Mouse (Mus musculus) limb, embryonic 13.5 days (tissue): ENCODE data around the gene Dusp13. TPM values are rescaled to one million over a fixed set of nuclear protein-coding genes. Genes with fewer than 3 reads are reported as not detected.

Experiments used
- ATAC-seq: fragments of 200-750 bp; cut with Nextera tagmentation; 2 replicates; pipeline ENCODE4 v1.8.0; 2017; ENCODE audit warnings: low read depth, moderate number of reproducible peaks, moderate TSS enrichment; ENCODE audit not compliant: low FRiP score
- H3K27ac ChIP-seq: fragments of 300-500 bp; sonication (generic); 2 replicates; pipeline ENCODE4 v1.5.1; 2015; ENCODE audit warnings: inconsistent platforms, mild to moderate bottlenecking, moderate library complexity
- H3K27me3 ChIP-seq: fragments of 300-500 bp; sonication (generic); 2 replicates; pipeline ENCODE4 v1.6.1; 2015; ENCODE audit warnings: mild to moderate bottlenecking, inconsistent platforms
- H3K36me3 ChIP-seq: fragments of 300-500 bp; sonication (generic); 2 replicates; pipeline ENCODE4 v1.6.1; 2015; ENCODE audit warnings: inconsistent platforms, mild to moderate bottlenecking, moderate library complexity
- H3K4me1 ChIP-seq: fragments of 300-500 bp; sonication (generic); 2 replicates; pipeline ENCODE4 v1.6.1; 2015; ENCODE audit warnings: inconsistent platforms
- H3K4me2 ChIP-seq: fragments of 300-500 bp; sonication (generic); replicated peaks from 2 replicates; pipeline ENCODE4 v1.6.1; 2015; ENCODE audit warnings: inconsistent platforms, mild to moderate bottlenecking, moderate library complexity
- H3K4me3 ChIP-seq: fragments of 300-500 bp; sonication (generic); 2 replicates; pipeline ENCODE4 v1.5.1; 2015; ENCODE audit warnings: moderate library complexity, mild to moderate bottlenecking, inconsistent platforms
- H3K9ac ChIP-seq: fragments of 300-500 bp; sonication (generic); 2 replicates; pipeline ENCODE4 v1.6.1; 2015; ENCODE audit warnings: mild to moderate bottlenecking, inconsistent platforms
- H3K9me3 ChIP-seq: fragments of 300-500 bp; sonication (generic); 2 replicates; pipeline ENCODE4 v1.6.1; 2016; ENCODE audit warnings: inconsistent platforms
- WGBS: fragments of 180-500 bp; shearing (Covaris S2); methylation state at CpG from one replicate; pipeline ENCODE4 v1.1.7; 2015; 5-methylcytosine and 5-hydroxymethylcytosine counted together
- polyA plus RNA-seq: library from polyadenylated mRNA; unstranded; fragments of >200 nt; fragmentation: Nextera tagmentation; extraction: Ambion mirVana; gene quantifications from 2 replicates; pipeline ENCODE4 v1.2.1, GENCODE M21; 2015

The Dusp13 gene
- polyA plus RNA-seq, 1 experiment from 2014 or later, result 0.46 TPM

DNA sequence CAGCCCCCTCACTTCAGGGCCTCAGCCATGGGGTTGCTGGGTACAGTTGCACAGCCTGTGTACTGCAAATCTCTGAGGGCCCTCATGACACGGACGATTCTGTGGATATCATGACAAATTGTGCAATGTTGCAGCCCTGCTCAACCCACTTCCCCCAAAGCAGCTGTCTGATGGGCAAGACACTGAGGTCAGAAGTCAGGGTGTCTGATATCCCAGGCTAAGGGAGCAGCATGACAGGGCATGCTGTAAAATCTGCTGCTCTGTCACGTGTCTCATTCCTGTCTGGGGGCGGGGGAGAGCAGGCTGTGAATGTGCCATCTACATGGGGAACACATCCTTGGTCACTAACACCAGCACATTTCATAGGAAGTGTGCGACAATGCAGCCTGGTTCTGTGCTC, 5.8 kb downstream of the Dusp13 start:
- H3K27me3 ChIP-seq, result peaks cover 5% of the 10 kb centered on the region; the same call in 1 of the 2 replicates
- H3K27ac ChIP-seq, result no peak overlapping the region
- WGBS, result 60% methylated on average over 5 of the region's 5 CpGs
- no peaks in the 10 kb centered on the region for H3K9me3 ChIP-seq
- no peak overlapping the region for H3K9ac ChIP-seq
- no peak for ATAC-seq
- no peak overlapping the region for H3K4me3 ChIP-seq
- peaks cover 10% of the 10 kb centered on the region for H3K4me1 ChIP-seq
- H3K36me3 ChIP-seq, result no peaks in the 10 kb centered on the region
- H3K4me2 ChIP-seq, result no peak overlapping the region

DNA sequence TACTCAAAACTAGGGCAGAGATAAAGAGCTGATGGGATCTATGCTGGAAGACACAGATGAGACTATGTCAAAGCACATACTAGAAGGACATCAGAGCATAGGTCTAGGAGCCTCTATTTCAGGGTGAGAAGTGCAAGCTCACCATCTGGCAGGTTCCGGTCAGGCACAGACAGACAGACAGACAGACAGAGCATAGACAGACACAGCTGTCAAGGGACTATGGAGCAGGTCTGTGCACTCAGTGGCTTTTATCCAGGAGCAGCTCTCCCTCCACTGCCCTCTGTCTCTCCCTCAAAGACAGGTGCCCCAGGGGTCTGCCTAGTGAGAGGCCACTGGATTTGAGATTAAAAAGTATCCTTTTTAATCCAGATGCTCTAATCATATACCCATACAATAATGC, 6.8 kb downstream of the Dusp13 start:
- Histone ChIP-seq H3K9ac (no peak overlapping the region), H3K9me3 (no peaks in the 10 kb centered on the region), H3K4me1 (peaks cover 10% of the 10 kb centered on the region), H3K4me3 (no peak overlapping the region), H3K27me3 (peaks cover 5% of the 10 kb centered on the region; the same call in 1 of the 2 replicates), H3K27ac (no peak overlapping the region), H3K36me3 (no peaks in the 10 kb centered on the region), H3K4me2 (no peak overlapping the region)
- 88% methylated on average over 1 of the region's 1 CpGs for WGBS
- ATAC-seq, result no peak

DNA sequence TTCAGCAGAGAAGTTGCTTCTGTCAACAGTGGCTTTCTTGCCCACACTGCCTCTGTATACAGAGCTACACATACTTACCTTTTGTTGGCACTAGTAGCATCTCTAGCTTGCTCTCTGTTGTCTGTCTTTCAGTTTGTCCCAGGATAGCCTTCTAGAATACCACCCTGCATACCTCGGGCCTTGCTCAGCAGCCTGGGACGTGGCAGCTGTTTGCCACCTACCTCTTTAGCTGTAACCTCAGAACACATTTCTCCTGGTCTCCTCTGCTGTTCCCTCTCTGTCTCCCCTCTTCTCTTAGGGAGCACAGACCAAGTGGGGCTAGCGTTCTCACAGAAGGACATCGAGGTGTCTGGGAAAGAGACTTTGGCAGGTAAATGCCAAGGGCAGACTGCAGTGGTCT, 8.5 kb downstream of the Dusp13 start:
- ATAC-seq, result no peak
- Histone ChIP-seq H3K9me3 (no peaks in the 10 kb centered on the region), H3K27me3 (peaks cover 5% of the 10 kb centered on the region; the same call in 1 of the 2 replicates), H3K27ac (no peak overlapping the region), H3K36me3 (no peaks in the 10 kb centered on the region), H3K9ac (peak overlapping the region; percentile 15; the same call in 1 of the 2 replicates), H3K4me3 (no peak overlapping the region), H3K4me2 (no peak overlapping the region), H3K4me1 (peaks cover 10% of the 10 kb centered on the region)
- WGBS, result 86% methylated on average over 4 of the region's 4 CpGs

DNA sequence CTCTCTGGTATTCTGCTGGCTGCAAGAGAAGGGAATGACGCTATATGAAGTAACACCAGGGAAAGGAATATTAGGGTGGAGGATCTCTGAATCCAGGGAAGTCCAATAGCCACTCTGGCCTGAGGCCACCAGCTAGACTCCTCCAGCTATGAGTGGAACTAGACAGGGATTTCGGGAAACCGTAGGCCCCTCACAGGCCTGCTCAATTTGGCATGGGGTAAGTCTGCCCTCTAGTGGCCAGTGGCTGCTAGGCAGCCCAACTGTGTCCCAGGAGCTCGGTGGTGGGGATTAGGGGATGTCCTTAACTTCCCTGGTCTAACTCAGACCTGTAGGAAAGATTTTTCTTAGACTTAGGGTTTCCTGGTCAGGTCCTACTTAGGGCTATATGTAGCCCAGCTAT, 9.2 kb downstream of the Dusp13 start:
- Histone ChIP-seq H3K9me3 (no peaks in the 10 kb centered on the region), H3K9ac (0 out of 2 replicates have a peak overlapping the region, but pooled peaks have one; percentile 35), H3K4me3 (no peak overlapping the region), H3K36me3 (no peaks in the 10 kb centered on the region), H3K27ac (no peak overlapping the region), H3K4me1 (peaks cover 10% of the 10 kb centered on the region), H3K4me2 (no peak overlapping the region), H3K27me3 (peaks cover 5% of the 10 kb centered on the region; the same call in 1 of the 2 replicates)
- ATAC-seq, result peak; percentile 83
- WGBS, result 12% methylated on average over 4 of the region's 4 CpGs

DNA sequence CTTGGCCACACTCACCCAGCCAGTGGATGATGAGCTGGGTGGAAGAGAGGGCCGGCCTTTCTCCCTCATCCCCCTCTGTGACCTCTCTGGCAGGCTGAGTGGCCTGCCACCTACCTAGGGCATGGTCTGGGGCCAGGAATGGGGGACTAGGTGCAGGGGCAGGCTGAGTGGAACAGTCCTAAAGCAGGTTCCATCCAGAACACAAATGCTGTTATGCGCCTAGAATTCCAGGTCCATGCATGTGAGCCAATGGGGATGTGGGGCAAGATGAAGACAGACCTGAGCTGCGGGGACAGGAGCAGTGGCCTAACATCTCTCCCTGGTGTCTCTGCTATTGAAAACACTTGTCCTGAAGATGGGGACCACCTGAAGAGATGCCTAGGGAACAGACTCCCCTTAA, 9.7 kb downstream of the Dusp13 start:
- no peak overlapping the region for H3K4me2 ChIP-seq
- 91% methylated on average over 3 of the region's 3 CpGs for WGBS
- no peak overlapping the region for H3K27ac ChIP-seq
- H3K27me3 ChIP-seq, result peaks cover 5% of the 10 kb centered on the region; the same call in 1 of the 2 replicates
- ATAC-seq, result no peak; the same call in 1 of the 2 replicates
- H3K9me3 ChIP-seq, result no peaks in the 10 kb centered on the region
- no peaks in the 10 kb centered on the region for H3K36me3 ChIP-seq
- H3K9ac ChIP-seq, result 0 out of 2 replicates have a peak overlapping the region, but pooled peaks have one; percentile 35
- no peak overlapping the region for H3K4me3 ChIP-seq
- peaks cover 11% of the 10 kb centered on the region for H3K4me1 ChIP-seq

DNA sequence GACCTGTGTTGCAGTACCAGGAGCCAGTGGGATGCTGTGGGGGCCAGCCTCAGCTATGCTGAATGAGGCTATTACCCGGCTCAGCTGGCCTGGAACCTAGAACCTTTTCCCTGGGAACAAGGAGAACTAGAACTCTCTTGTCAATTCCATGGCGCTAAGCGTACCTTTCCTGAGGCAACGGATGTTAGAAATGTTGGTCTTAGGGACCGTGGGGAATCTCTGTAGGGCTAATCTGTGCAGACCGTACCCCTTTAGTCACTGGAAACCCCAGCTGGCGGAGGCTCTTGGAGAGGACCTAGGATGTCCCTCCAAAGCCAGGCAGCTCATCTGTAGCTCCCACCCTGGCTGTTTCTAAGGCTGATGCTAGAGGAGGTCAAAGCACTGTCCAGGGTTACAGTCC, 10.6 kb downstream of the Dusp13 start:
- Histone ChIP-seq H3K4me1 (peaks cover 14% of the 10 kb centered on the region), H3K9ac (no peak overlapping the region), H3K27ac (no peak overlapping the region), H3K36me3 (no peaks in the 10 kb centered on the region), H3K4me2 (no peak overlapping the region), H3K27me3 (peaks cover 5% of the 10 kb centered on the region; the same call in 1 of the 2 replicates), H3K4me3 (no peak overlapping the region), H3K9me3 (no peaks in the 10 kb centered on the region)
- no peak for ATAC-seq
- WGBS, result 89% methylated on average over 7 of the region's 7 CpGs

DNA sequence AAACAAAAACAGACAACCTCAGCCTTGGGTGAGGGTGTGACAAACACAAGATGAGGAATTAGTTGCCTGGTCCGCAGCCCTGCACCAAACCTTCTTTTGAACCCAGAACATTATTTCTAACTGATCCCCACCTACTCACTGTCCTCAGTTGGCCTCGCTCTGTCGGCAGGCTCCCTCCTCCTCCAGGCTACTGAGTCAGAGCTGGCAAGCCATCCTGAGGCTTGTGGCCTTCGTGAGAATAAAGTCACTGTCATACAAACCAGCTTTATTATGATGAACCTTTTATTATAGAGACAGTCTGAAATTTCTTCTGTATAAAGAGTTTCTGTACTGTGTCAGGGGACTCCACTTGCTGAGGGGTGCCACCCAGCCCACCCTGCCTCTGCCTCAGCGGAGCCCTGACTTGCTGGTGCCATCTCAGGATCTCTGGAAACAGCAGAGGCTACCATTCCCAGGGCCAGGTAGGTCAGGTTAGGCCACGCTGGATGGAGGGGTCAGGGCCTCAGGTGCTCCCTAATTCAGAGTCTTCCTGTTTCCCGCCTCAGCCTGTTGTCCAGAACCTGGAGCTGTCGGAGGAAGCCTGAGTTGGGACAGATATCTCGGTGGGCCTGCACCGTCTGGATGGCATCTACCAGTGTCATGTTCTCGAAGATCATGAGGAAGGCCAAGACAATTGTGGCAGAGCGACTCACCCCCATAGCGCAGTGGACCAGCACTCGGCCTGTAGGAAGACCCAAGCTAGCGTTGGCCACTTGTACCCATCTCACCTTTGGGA, 17.7 kb downstream of the Dusp13 start:
- 93% methylated on average over 15 of the region's 15 CpGs for WGBS
- H3K27ac ChIP-seq, result no peak overlapping the region
- no peak overlapping the region for H3K9ac ChIP-seq
- H3K27me3 ChIP-seq, result no peaks in the 10 kb centered on the region
- H3K9me3 ChIP-seq, result 0 out of 2 replicates have a peak, but pooled peaks cover 7% of the 10 kb centered on the region
- H3K4me2 ChIP-seq, result no peak overlapping the region
- H3K4me3 ChIP-seq, result no peak overlapping the region
- ATAC-seq, result no peak
- H3K4me1 ChIP-seq, result peaks cover 5% of the 10 kb centered on the region
- H3K36me3 ChIP-seq, result no peaks in the 10 kb centered on the region

DNA sequence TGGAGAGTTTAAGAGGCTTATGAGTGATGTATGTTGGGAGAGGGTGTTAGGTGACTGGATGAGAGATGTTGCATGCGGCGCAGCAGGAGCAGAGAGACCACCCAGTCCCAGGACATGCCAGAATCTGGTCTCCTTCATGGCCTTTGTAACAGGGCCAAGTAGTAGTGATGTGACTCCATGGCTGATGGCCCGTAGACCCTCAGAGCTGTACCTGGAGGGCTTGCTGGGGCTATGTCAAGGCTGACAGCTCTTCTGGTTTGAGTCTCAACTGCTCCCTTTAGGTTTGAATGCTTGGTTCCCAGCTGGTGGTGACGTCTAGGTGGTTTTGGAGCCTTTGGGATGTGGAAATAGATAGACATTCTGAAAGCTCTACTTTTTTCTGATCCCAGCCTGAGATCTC, 21.0 kb downstream of the Dusp13 start:
- H3K4me2 ChIP-seq, result no peak overlapping the region
- 92% methylated on average over 4 of the region's 4 CpGs for WGBS
- no peaks in the 10 kb centered on the region for H3K4me1 ChIP-seq
- no peak overlapping the region for H3K27ac ChIP-seq
- no peaks in the 10 kb centered on the region for H3K27me3 ChIP-seq
- H3K36me3 ChIP-seq, result no peaks in the 10 kb centered on the region
- no peak overlapping the region for H3K9ac ChIP-seq
- H3K9me3 ChIP-seq, result 0 out of 2 replicates have a peak, but pooled peaks cover 7% of the 10 kb centered on the region
- no peak for ATAC-seq
- no peak overlapping the region for H3K4me3 ChIP-seq

DNA sequence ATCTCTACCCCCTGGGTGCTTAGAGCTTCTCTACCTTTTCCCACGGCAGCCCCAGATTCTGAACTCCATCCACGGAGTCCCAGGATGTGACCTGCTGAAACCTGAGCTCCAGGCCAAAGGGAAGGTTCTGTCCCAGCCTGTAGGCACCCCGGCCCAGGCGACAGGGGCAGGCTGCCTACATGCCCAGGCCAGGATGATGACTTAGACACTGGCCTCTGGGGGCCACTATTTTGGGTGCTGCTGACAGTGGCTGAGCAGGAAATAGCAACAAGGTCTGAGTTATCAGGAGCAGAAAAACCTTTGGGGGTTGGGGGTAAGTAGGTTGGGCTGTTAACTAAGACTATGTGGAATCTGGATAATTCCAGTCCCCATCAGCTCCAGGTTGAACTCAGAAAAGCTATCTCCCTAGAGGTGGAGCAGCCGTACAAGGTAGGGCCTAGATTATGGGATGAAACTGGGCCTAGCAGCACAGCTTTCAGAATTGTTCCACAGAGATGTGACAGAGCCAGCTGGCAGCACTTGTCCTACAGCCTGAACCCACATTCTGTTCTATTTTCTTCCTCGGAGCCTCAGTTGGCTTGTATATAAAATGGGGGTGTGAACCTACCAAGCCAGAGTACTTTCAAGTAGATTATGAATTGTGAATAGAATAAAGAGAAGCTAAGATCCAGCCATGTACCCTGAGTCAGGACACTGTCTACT, 21.8 kb downstream of the Dusp13 start:
- H3K9me3 ChIP-seq, result 0 out of 2 replicates have a peak, but pooled peaks cover 7% of the 10 kb centered on the region
- H3K27me3 ChIP-seq, result no peaks in the 10 kb centered on the region
- no peak overlapping the region for H3K27ac ChIP-seq
- H3K9ac ChIP-seq, result no peak overlapping the region
- no peak overlapping the region for H3K4me2 ChIP-seq
- ATAC-seq, result no peak
- WGBS, result 65% methylated on average over 6 of the region's 6 CpGs
- H3K4me3 ChIP-seq, result no peak overlapping the region
- no peaks in the 10 kb centered on the region for H3K36me3 ChIP-seq
- H3K4me1 ChIP-seq, result no peaks in the 10 kb centered on the region

DNA sequence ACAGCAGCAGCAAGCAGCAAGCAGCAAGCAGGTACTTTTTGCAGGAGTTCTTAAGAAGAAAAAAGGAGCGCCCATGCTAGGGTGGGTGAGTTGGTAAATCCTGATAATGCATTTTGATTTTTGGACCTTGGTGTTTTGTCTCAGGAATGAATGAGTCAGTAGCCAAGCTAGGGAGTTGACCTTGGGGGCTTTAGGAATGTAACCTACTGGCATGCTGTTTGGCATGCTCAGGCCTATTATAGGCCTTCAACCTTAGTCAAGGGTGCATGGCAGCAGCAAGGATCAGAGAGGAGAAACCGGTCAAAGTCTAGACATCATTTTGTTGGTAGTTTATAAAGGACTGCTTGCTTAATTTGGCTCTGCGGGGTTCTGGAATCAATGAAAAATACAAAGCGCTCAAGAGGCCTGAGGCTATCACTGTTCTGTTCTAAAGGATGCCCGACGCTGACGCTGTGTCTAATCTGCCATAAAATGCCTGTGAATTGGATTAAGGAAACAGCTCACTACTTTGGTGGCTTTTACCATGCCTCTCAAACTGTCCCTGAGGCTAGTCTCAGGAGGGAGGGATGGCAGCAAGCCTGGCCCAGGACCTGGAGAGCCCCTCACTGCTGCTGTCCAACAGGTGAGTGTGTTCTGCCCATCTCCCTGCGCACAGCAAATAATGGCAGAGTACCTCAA, 28.8 kb downstream of the Dusp13 start:
- no peak overlapping the region; the same call in 1 of the 2 replicates for H3K27ac ChIP-seq
- H3K4me3 ChIP-seq, result no peak overlapping the region
- H3K9me3 ChIP-seq, result peaks cover 6% of the 10 kb centered on the region
- H3K4me2 ChIP-seq, result no peak overlapping the region
- H3K9ac ChIP-seq, result no peak overlapping the region
- WGBS, result 54% methylated on average over 8 of the region's 8 CpGs
- ATAC-seq, result no peak
- no peaks in the 10 kb centered on the region for H3K27me3 ChIP-seq
- peaks cover 16% of the 10 kb centered on the region for H3K4me1 ChIP-seq
- H3K36me3 ChIP-seq, result no peaks in the 10 kb centered on the region

DNA sequence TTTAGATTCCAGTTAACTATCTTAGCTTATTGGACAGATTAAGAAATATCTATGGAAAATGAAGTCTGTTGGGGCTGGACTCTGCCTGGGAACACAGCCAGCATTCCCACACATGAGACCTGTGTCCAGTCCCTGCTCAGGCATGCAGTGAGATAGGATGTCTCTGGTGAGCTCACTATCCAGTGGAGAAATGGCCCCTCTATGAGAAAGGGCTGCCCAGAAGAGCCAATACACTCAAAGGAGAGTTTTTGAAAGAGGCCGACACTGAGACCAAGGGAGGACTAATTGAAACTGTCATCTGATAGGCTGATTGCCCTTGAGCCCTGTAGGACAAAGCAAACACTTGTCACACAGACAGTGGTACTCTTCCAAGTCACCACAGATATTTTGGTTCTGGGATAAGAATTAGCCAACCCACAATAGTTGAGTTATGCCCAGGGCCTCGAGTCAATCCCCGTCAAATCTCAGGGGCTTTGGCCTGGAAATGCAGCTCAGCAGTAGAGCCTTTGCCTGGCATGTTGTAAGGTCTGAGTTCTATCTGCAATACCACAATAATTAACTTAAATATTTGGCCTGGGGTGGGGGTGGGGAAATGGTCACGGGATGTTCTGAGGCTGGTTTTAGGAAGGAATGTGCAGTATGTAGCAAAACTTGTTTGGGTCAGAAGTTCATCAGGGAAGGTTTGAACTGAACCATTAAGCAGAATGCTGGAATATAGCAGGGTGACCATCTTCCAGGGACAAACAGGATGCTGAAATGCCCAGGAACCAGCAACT, 30.4 kb downstream of the Dusp13 start:
- no peak overlapping the region; the same call in 1 of the 2 replicates for H3K27ac ChIP-seq
- no peak overlapping the region for H3K4me3 ChIP-seq
- no peak overlapping the region for H3K4me2 ChIP-seq
- no peak overlapping the region for H3K9ac ChIP-seq
- no peaks in the 10 kb centered on the region for H3K36me3 ChIP-seq
- H3K4me1 ChIP-seq, result peaks cover 28% of the 10 kb centered on the region
- peaks cover 6% of the 10 kb centered on the region for H3K9me3 ChIP-seq
- H3K27me3 ChIP-seq, result no peaks in the 10 kb centered on the region
- ATAC-seq, result no peak
- WGBS, result 69% methylated on average over 4 of the region's 4 CpGs
